ENCODE assay signal across 8 mouse cellular contexts in the genomic region with DNA sequence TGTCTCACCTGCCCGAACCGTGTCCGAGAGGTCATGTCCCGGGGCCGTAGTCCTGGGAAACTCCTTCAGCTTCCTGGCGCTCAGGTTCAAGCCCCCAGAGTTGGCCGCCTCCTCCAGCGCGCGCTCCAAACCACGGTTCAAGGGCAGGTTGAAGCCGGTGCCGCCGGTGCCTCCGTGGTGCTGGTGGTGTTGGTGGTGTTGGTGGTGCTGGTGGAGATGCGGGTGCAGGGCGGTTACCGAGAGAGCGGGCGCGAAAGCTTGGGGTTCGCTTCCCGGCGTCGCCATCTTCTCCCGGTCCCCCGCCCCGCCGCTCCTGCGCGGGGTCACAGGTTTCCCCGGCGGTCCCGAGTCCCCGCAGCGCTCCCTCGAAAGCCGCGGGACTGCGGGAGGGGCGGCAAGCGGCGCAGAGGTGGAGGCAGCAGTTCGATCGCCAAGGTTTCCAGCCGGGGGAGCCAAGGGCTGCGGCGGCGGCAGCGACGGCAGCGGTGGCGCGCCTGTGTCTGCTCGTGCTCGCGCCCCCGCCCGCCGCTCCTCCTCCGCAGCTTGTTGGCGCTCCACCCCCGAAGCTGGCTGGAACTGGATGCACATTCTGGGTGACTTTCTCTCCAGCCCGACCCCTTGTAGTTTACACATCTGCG. TPM values are rescaled to one million over a fixed set of nuclear protein-coding genes. Genes with fewer than 3 reads are reported as not detected.
DNase-seq lines count a peak whose midpoint lies in the region; ATAC-seq and TF ChIP-seq lines count a peak whose summit lies in the region.

A gene (minus strand): TSS at position 501 of the 638 bp plus-strand sequence.

- TF ChIP-seq CTCF in bone marrow, adult 2 months (IDR thresholded peaks at IDR 0.05; ENCODE audit: control insufficient read depth, insufficient read depth, low read length), result no peak
- peak; percentile 13; the same call in 1 of the 2 replicates for TF ChIP-seq CTCF in liver, adult 2 months (IDR thresholded peaks at IDR 0.05; ENCODE audit: low read depth, low read length)

- DNase-seq in A20 (ENCODE audit: low read depth, low spot score), result peak; percentile 92
- DNase-seq in embryonic facial prominence, embryonic 14.5 days (ENCODE audit: low spot score), result peak; percentile 96
- peak; percentile 83 to 85 for DNase-seq in heart, adult 9 months (ENCODE audit: low spot score in 2 of 2)
- peak; percentile 55 for DNase-seq in liver, adult 2 months (ENCODE audit: extremely low read depth, low read depth, low spot score)
- peak; percentile 83 to 84 for DNase-seq in spleen, postnatal 36 days (ENCODE audit: low spot score in 2 of 2)

- under 1% methylated on average over 65 of the region's 65 CpGs for WGBS in bone marrow, adult 2 months
- WGBS in embryonic facial prominence, embryonic 14.5 days, result 0% methylated on average over 20 of the region's 65 CpGs
- WGBS in kidney, embryonic 14.5 days, result under 1% methylated on average over 49 of the region's 65 CpGs
- under 1% methylated on average over 65 of the region's 65 CpGs for WGBS in liver, adult 2 months

- ATAC-seq in embryonic facial prominence, embryonic 14.5 days (ENCODE audit: low read depth), result peak; percentile 81
- peak; percentile 80 for ATAC-seq in kidney, embryonic 14.5 days (ENCODE audit: low FRiP score, low TSS enrichment)
- peak; percentile 63; the same call in 1 of the 2 replicates for ATAC-seq in monocyte, adult 5-6 weeks (replicated peaks; ENCODE audit: insufficient number of reproducible peaks, low FRiP score, low TSS enrichment, poor library complexity, severe bottlenecking)

- H3K4me2 ChIP-seq in embryonic facial prominence, embryonic 14.5 days (ENCODE audit: low read depth, low read length), result peak within 1 kb of the TSS; percentile 76
- peak within 1 kb of the TSS; percentile 69 for H3K4me2 ChIP-seq in kidney, embryonic 14.5 days (replicated peaks; ENCODE audit: low read depth, low read length)

- H3K4me3 ChIP-seq in bone marrow, adult 2 months (replicated peaks; ENCODE audit: control insufficient read depth, low read depth, low read length), result peak within 1 kb of the TSS; percentile 96
- H3K4me3 ChIP-seq in embryonic facial prominence, embryonic 14.5 days (ENCODE audit: low read depth, low read length), result peak within 1 kb of the TSS; percentile 82
- peak within 1 kb of the TSS; percentile 88 for H3K4me3 ChIP-seq in kidney, embryonic 14.5 days (ENCODE audit: low read length)
- peak within 1 kb of the TSS; percentile 97 for H3K4me3 ChIP-seq in liver, adult 2 months (ENCODE audit: insufficient read depth, low read depth, low read length)

- H3K27me3 ChIP-seq in embryonic facial prominence, embryonic 14.5 days (replicated peaks; ENCODE audit: control insufficient read depth, insufficient read depth, low read length), result no peaks in the 10 kb centered on the region
- H3K27me3 ChIP-seq in kidney, embryonic 14.5 days (ENCODE audit: control insufficient read depth, insufficient read depth, low read length), result no peaks in the 10 kb centered on the region
- no peaks in the 10 kb centered on the region for H3K27me3 ChIP-seq in liver, adult 2 months (ENCODE audit: control insufficient read depth, insufficient read depth, low read length)

- H3K79me2 ChIP-seq in liver, adult 2 months (ENCODE audit: control insufficient read depth, insufficient read depth, low read length), result peaks cover 18% of the 10 kb centered on the region

- H3K9me3 ChIP-seq in embryonic facial prominence, embryonic 14.5 days (ENCODE audit: control insufficient read depth, low read length), result no peaks in the 10 kb centered on the region
- no peaks in the 10 kb centered on the region for H3K9me3 ChIP-seq in kidney, embryonic 14.5 days (ENCODE audit: control insufficient read depth, low read length)

- H3K9ac ChIP-seq in embryonic facial prominence, embryonic 14.5 days (ENCODE audit: low read depth, low read length), result peak within 1 kb of the TSS; percentile 93
- H3K9ac ChIP-seq in kidney, embryonic 14.5 days (ENCODE audit: low read depth, low read length), result peak within 1 kb of the TSS; percentile 85
- H3K9ac ChIP-seq in liver, adult 2 months (ENCODE audit: low read depth, low read length), result peak within 1 kb of the TSS; percentile 98

- H3K4me1 ChIP-seq in bone marrow, adult 2 months (ENCODE audit: control insufficient read depth, insufficient read depth, low read length), result peaks cover 7% of the 10 kb centered on the region
- peaks cover 23% of the 10 kb centered on the region for H3K4me1 ChIP-seq in embryonic facial prominence, embryonic 14.5 days (ENCODE audit: control insufficient read depth, insufficient read depth, low read length)
- H3K4me1 ChIP-seq in kidney, embryonic 14.5 days (ENCODE audit: control insufficient read depth, insufficient read depth, low read length), result peaks cover 28% of the 10 kb centered on the region
- H3K4me1 ChIP-seq in liver, adult 2 months (ENCODE audit: control insufficient read depth, insufficient read depth, low read length), result peaks cover 22% of the 10 kb centered on the region; the same call in 1 of the 2 replicates

- peak within 1 kb of the TSS; percentile 97 for H3K27ac ChIP-seq in bone marrow, adult 2 months (ENCODE audit: control insufficient read depth, insufficient read depth, low read depth, low read length, poor library complexity)
- H3K27ac ChIP-seq in embryonic facial prominence, embryonic 14.5 days (replicated peaks; ENCODE audit: low read depth, low read length), result peak within 1 kb of the TSS; percentile 93
- peak within 1 kb of the TSS; percentile 77 for H3K27ac ChIP-seq in kidney, embryonic 14.5 days (ENCODE audit: low read depth, low read length)
- peak within 1 kb of the TSS; percentile 87 for H3K27ac ChIP-seq in liver, adult 2 months (replicated peaks; ENCODE audit: insufficient read depth, low read depth, low read length)

- peak; percentile 70; the same call in 1 of the 2 replicates for TF ChIP-seq POLR2A in bone marrow, adult 2 months (IDR thresholded peaks at IDR 0.05; ENCODE audit: borderline replicate concordance, control insufficient read depth, low read depth, low read length)
- peak; percentile 37; the same call in 1 of the 2 replicates for TF ChIP-seq POLR2A in liver, adult 2 months (IDR thresholded peaks at IDR 0.05; ENCODE audit: extremely low read depth, insufficient read depth, low read length)

- no peaks in the 10 kb centered on the region for H3K36me3 ChIP-seq in embryonic facial prominence, embryonic 14.5 days (ENCODE audit: control insufficient read depth, insufficient read depth, low read length)
- no peaks in the 10 kb centered on the region for H3K36me3 ChIP-seq in kidney, embryonic 14.5 days (ENCODE audit: control insufficient read depth, insufficient read depth, low read length)
- H3K36me3 ChIP-seq in liver, adult 2 months (ENCODE audit: control insufficient read depth, insufficient read depth, low read length), result no peaks in the 10 kb centered on the region

RNA-seq across cellular contexts. Expression of the gene that starts here (rescaled TPM):
- polyA plus RNA-seq in bone marrow, adult 2 months (2011; ENCODE audit: insufficient read depth, insufficient read length, low replicate concordance, missing spikeins), result 7.9 and 9.2 TPM in 2 replicates
- polyA plus RNA-seq in embryonic facial prominence, embryonic 14.5 days (2014; fragmentation: Nextera tagmentation; extraction: Ambion mirVana), result 15.6 TPM in 2 replicates
- polyA plus RNA-seq in kidney, embryonic 14.5 days (2014; fragmentation: Nextera tagmentation; extraction: Ambion mirVana), result 11.1 and 18.6 TPM in 2 replicates
- total RNA-seq in liver, adult 2 months (2014; rRNA removed), result 6.1 and 6.5 TPM in 2 replicates
- polyA plus RNA-seq in liver, adult 2 months (2012; rRNA removed), result 1.9 and 2.7 TPM in 2 replicates
- total RNA-seq in monocyte, adult 5-6 weeks (2017), result 31.4 to 43.1 TPM (median 34.7 TPM) in 3 replicates

Comparison
In these comparisons a context has a peak if more than half of its experiments do, and no peak if none do; other contexts are left out.
1. Peak in every context shown above with its lines: DNase-seq, ATAC-seq, H3K4me3 ChIP-seq and H3K27ac ChIP-seq.